Mouse (Mus musculus) thymus, postnatal 0 days (tissue): ENCODE results near the gene Cdk19. TPM values are rescaled to one million over a fixed set of nuclear protein-coding genes. Genes with fewer than 3 reads are reported as not detected.
"Not testable (repeated sequence)": the region's sequence is repeated elsewhere in the genome, so short reads cannot be mapped to it uniquely, and the experiment has no call there.

Source experiments
- DNase-seq: peaks from one replicate; pipeline ENCODE4 v3.0.0-alpha.2; 2015; ENCODE audit warnings: low spot score
- polyA plus RNA-seq: library from polyadenylated mRNA; unstranded; fragments of >200 nt; fragmentation: Nextera tagmentation; extraction: Ambion mirVana; gene quantifications from 2 replicates; pipeline ENCODE4 v1.2.1, GENCODE M21; 2015

The Cdk19 gene
- polyA plus RNA-seq, 1 experiment from 2014 or later: 19.7 TPM

- no peak for DNase-seq
These were observed 139.3 kb downstream of the Cdk19 start for GRCm38 (mm10) chr10:40478626-40479025.

- no peak for DNase-seq
These were observed 139.9 kb downstream of the Cdk19 start for GRCm38 (mm10) chr10:40479216-40479615.

GRCm38 (mm10) chr10:40479621-40480193 lies 140.3 kb downstream of the Cdk19 start:
- peak; percentile 18 for DNase-seq

GRCm38 (mm10) chr10:40481534-40481933 lies 142.2 kb downstream of the Cdk19 start:
- DNase-seq: no peak

- no peak for DNase-seq
These were observed 142.9 kb downstream of the Cdk19 start for GRCm38 (mm10) chr10:40482285-40482684.

GRCm38 (mm10) chr10:40489086-40489796 lies 149.9 kb downstream of the Cdk19 start:
- DNase-seq: no peak

- DNase-seq: no peak
These were observed 151.8 kb downstream of the Cdk19 start for GRCm38 (mm10) chr10:40491131-40491530.

- DNase-seq: no peak
These were observed 152.4 kb downstream of the Cdk19 start for GRCm38 (mm10) chr10:40491748-40492147.

- peak; percentile 60 for DNase-seq
These were observed 155.1 kb downstream of the Cdk19 start for GRCm38 (mm10) chr10:40494181-40495162.

- peak; percentile 48 for DNase-seq
These were observed 158.1 kb downstream of the Cdk19 start for GRCm38 (mm10) chr10:40497301-40498041.

- DNase-seq: no peak
These were observed 159.1 kb downstream of the Cdk19 start for GRCm38 (mm10) chr10:40498426-40498825.

GRCm38 (mm10) chr10:40499314-40500252 lies 160.2 kb downstream of the Cdk19 start:
- peak; percentile 77 for DNase-seq

GRCm38 (mm10) chr10:40500723-40501245 lies 161.4 kb downstream of the Cdk19 start:
- no peak for DNase-seq

GRCm38 (mm10) chr10:40502734-40503133 lies 163.4 kb downstream of the Cdk19 start:
- no peak for DNase-seq

- DNase-seq: no peak
These were observed 171.0 kb downstream of the Cdk19 start for GRCm38 (mm10) chr10:40510356-40510755.

- DNase-seq: no peak
These were observed 171.9 kb downstream of the Cdk19 start for GRCm38 (mm10) chr10:40511221-40511677.

GRCm38 (mm10) chr10:40512185-40512584 lies 172.8 kb downstream of the Cdk19 start:
- DNase-seq: no peak

- DNase-seq: not testable (repeated sequence)
These were observed 173.6 kb downstream of the Cdk19 start for GRCm38 (mm10) chr10:40512996-40513395.

- peak; percentile 83 for DNase-seq
These were observed 175.9 kb downstream of the Cdk19 start for GRCm38 (mm10) chr10:40515225-40515681.
